Mouse (Mus musculus) midbrain, embryonic 16.5 days (tissue): Measurements from ENCODE around the gene Ints11. TPM values are rescaled to one million over a fixed set of nuclear protein-coding genes. Genes with fewer than 3 reads are reported as not detected.

Source experiments
- ATAC-seq: fragments of 200-750 bp; cut with Nextera tagmentation; 2 replicates; pipeline ENCODE4 v1.8.0; 2017; ENCODE audit warnings: moderate TSS enrichment
- H3K27ac ChIP-seq: fragments of 300-500 bp; sonication (generic); 2 replicates; pipeline ENCODE4 v1.5.1; 2014; ENCODE audit warnings: mild to moderate bottlenecking, low read length, mixed read lengths
- H3K27me3 ChIP-seq: fragments of 300-500 bp; sonication (generic); 2 replicates; pipeline ENCODE4 v1.6.1; 2014; ENCODE audit warnings: low read depth, low read length, mixed read lengths; ENCODE audit not compliant: control insufficient read depth, insufficient read depth
- H3K36me3 ChIP-seq: fragments of 300-500 bp; sonication (generic); 2 replicates; pipeline ENCODE4 v1.6.1; 2014; ENCODE audit warnings: mild to moderate bottlenecking, low read length, moderate library complexity, mixed read lengths; ENCODE audit not compliant: control insufficient read depth, insufficient read depth
- H3K4me1 ChIP-seq: fragments of 300-500 bp; sonication (generic); 2 replicates; pipeline ENCODE4 v1.6.1; 2014; ENCODE audit warnings: mild to moderate bottlenecking, low read length, mixed read lengths; ENCODE audit not compliant: control insufficient read depth, insufficient read depth
- H3K4me2 ChIP-seq: fragments of 300-500 bp; sonication (generic); 2 replicates; pipeline ENCODE4 v1.6.1; 2014; ENCODE audit warnings: mild to moderate bottlenecking, low read length, mixed read lengths
- H3K4me3 ChIP-seq: fragments of 300-500 bp; sonication (generic); 2 replicates; pipeline ENCODE4 v1.5.1; 2014; ENCODE audit warnings: low read depth, mild to moderate bottlenecking, low read length, moderate library complexity, mixed read lengths
- H3K9ac ChIP-seq: fragments of 300-500 bp; sonication (generic); 2 replicates; pipeline ENCODE4 v1.6.1; 2014; ENCODE audit warnings: low read depth, low read length, mixed read lengths
- H3K9me3 ChIP-seq: fragments of 300-500 bp; sonication (generic); replicated peaks from 2 replicates; pipeline ENCODE4 v1.6.1; 2014; ENCODE audit warnings: mild to moderate bottlenecking, low read length, mixed read lengths; ENCODE audit not compliant: control insufficient read depth, poor library complexity, severe bottlenecking
- WGBS: fragments of 180-500 bp; shearing (Covaris S2); extraction: QIAGEN DNeasy Blood & Tissue Kit; methylation state at CpG from one replicate; pipeline ENCODE4 v1.1.7; 2014; 5-methylcytosine and 5-hydroxymethylcytosine counted together
- polyA plus RNA-seq: library from polyadenylated mRNA; unstranded; fragments of >200 nt; fragmentation: Nextera tagmentation; extraction: Ambion mirVana; gene quantifications from 2 replicates; pipeline ENCODE4 v1.2.1, GENCODE M21; 2015

The Ints11 gene
- polyA plus RNA-seq, 1 experiment from 2014 or later: 78.7 TPM

- 0 out of 2 replicates have a peak, but pooled peaks have one; percentile 13 for ATAC-seq
- Histone ChIP-seq H3K4me3 (no peak overlapping the region), H3K9me3 (no peaks in the 10 kb centered on the region), H3K27ac (0 out of 2 replicates have a peak overlapping the region, but pooled peaks have one; percentile 10), H3K27me3 (no peaks in the 10 kb centered on the region), H3K36me3 (no peaks in the 10 kb centered on the region), H3K9ac (no peak overlapping the region), H3K4me1 (peaks cover 17% of the 10 kb centered on the region), H3K4me2 (no peak overlapping the region)
- 32% methylated on average over 2 of the region's 2 CpGs for WGBS
Observed at GRCm38 (mm10) chr4:155833836-155834235, 35.5 kb upstream of the Ints11 start.

GRCm38 (mm10) chr4:155837404-155838010 is 31.8 kb upstream of the Ints11 start:
- 80% methylated on average over 11 of the region's 11 CpGs for WGBS
- no peak overlapping the region for H3K27ac ChIP-seq
- peaks cover 14% of the 10 kb centered on the region for H3K27me3 ChIP-seq
- no peaks in the 10 kb centered on the region for H3K36me3 ChIP-seq
- no peak overlapping the region for H3K9ac ChIP-seq
- no peak overlapping the region for H3K4me3 ChIP-seq
- H3K4me1 ChIP-seq: peaks cover 19% of the 10 kb centered on the region
- no peak for ATAC-seq
- no peaks in the 10 kb centered on the region for H3K9me3 ChIP-seq
- no peak overlapping the region for H3K4me2 ChIP-seq

- no peak overlapping the region for H3K27ac ChIP-seq
- 65% methylated on average over 8 of the region's 8 CpGs for WGBS
Observed at GRCm38 (mm10) chr4:155838187-155839153, 30.9 kb upstream of the Ints11 start.

GRCm38 (mm10) chr4:155839483-155839910 is 29.8 kb upstream of the Ints11 start, which contains the start of gene Mxra8:
Gene Mxra8 (plus strand): TSS chr4:155839680.
- Histone ChIP-seq H3K9me3 (no peaks in the 10 kb centered on the region), H3K4me2 (peak within 1 kb of the TSS; percentile 53), H3K27me3 (peaks cover 14% of the 10 kb centered on the region), H3K4me3 (peak within 1 kb of the TSS; percentile 3; the same call in 1 of the 2 replicates), H3K4me1 (peaks cover 7% of the 10 kb centered on the region), H3K27ac (peak within 1 kb of the TSS; percentile 31; the same call in 1 of the 2 replicates), H3K36me3 (no peaks in the 10 kb centered on the region), H3K9ac (no peak within 1 kb of the TSS)
- ATAC-seq: peak; percentile 74; the same call in 1 of the 2 replicates
- WGBS: 4% methylated on average over 16 of the region's 16 CpGs

More at GRCm38 (mm10) chr4:155838187-155839153, 30.9 kb upstream of the Ints11 start:
- peaks cover 12% of the 10 kb centered on the region for H3K4me1 ChIP-seq
- ATAC-seq: no peak
- no peaks in the 10 kb centered on the region for H3K36me3 ChIP-seq
- H3K4me2 ChIP-seq: no peak overlapping the region
- peaks cover 14% of the 10 kb centered on the region for H3K27me3 ChIP-seq
- no peak overlapping the region for H3K9ac ChIP-seq
- no peak overlapping the region for H3K4me3 ChIP-seq
- no peaks in the 10 kb centered on the region for H3K9me3 ChIP-seq

DNA sequence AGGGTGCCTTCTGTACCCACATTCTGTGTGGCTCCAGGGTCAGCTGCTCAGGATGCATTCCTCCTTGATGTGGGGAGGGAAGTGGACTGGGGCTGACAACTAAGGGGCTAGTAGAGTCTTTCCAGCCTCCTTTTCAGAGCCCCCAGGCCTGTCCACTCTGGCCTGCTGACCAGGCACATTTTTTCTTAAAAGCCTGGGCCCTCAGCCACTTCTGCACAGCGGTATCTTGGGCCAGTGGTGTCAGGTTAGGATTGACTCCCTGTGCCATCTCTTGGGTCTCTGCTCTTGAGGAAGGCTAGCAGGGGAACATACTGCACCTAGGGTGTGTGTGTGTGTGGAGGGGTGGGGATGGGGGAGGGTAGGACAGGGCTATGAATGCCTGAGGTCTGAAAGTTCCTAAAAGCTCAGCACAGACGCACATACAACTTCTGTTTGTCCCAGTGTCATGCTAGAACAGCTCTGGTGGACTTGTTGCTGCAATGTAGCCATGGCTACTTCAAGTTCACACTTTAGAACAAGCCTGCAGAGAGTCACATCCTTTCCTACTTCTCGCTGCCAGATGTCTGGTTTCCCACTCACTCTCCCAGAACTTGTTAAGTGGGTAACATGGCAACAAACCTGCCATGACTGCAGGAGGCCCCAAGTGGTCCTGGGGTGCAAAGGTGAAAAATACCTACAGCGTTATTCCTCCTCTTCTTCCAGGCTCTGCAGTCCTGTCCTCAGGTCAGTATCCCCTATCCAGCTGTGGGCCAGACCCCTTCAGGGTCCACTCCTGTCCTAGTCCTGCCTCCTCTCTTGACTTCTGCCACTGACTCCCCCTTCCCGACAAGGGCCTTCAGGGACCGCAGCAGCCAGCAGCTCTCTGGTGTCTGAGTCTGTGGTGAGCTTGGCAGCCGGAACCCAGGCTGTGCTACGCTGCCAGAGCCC is 29.0 kb upstream of the Ints11 start:
- Histone ChIP-seq H3K36me3 (no peaks in the 10 kb centered on the region), H3K4me3 (peak overlapping the region; percentile 27), H3K4me2 (peak overlapping the region; percentile 53), H3K27ac (peak overlapping the region; percentile 31; the same call in 1 of the 2 replicates), H3K4me1 (peaks cover 7% of the 10 kb centered on the region), H3K9me3 (no peaks in the 10 kb centered on the region), H3K27me3 (peaks cover 14% of the 10 kb centered on the region), H3K9ac (peak overlapping the region; percentile 49)
- ATAC-seq: no peak
- WGBS: 7% methylated on average over 8 of the region's 8 CpGs

GRCm38 (mm10) chr4:155841003-155841454 is 28.3 kb upstream of the Ints11 start:
- Histone ChIP-seq H3K4me1 (peaks cover 7% of the 10 kb centered on the region), H3K4me3 (peak overlapping the region; percentile 27), H3K36me3 (no peaks in the 10 kb centered on the region), H3K27ac (no peak overlapping the region), H3K9me3 (no peaks in the 10 kb centered on the region), H3K9ac (peak overlapping the region; percentile 49), H3K27me3 (peaks cover 14% of the 10 kb centered on the region), H3K4me2 (peak overlapping the region; percentile 53)
- ATAC-seq: peak; percentile 47
- under 1% methylated on average over 32 of the region's 32 CpGs for WGBS

DNA sequence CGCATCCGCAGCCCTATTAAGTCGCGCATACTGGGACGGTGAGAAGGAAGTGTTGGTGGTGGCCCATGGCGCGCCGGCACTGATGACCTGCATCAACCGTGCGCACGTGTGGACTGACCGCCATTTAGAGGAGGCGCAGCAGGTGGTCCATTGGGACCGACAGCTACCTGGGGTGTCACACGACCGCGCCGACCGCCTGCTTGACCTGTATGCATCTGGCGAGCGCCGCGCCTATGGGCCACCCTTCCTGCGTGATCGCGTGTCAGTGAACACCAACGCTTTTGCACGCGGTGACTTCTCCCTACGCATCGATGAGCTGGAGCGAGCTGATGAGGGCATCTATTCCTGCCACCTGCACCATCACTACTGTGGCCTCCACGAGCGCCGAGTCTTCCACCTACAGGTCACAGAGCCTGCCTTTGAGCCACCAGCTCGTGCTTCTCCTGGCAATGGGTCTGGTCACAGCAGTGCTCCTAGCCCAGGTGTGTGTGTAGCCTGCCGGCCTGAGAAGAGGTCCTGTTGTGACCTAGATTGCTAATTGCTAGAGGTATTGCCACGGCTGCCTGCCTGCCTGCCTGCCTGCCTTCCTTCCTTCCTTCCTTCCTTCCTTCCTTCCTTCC is 27.6 kb upstream of the Ints11 start:
- no peaks in the 10 kb centered on the region for H3K9me3 ChIP-seq
- peak overlapping the region; percentile 53; the same call in 1 of the 2 replicates for H3K4me2 ChIP-seq
- H3K9ac ChIP-seq: no peak overlapping the region
- no peaks in the 10 kb centered on the region for H3K36me3 ChIP-seq
- H3K27me3 ChIP-seq: peaks cover 14% of the 10 kb centered on the region
- no peak overlapping the region for H3K27ac ChIP-seq
- ATAC-seq: no peak
- H3K4me1 ChIP-seq: peaks cover 12% of the 10 kb centered on the region
- WGBS: 39% methylated on average over 38 of the region's 38 CpGs
- H3K4me3 ChIP-seq: no peak overlapping the region

- no peak overlapping the region for H3K9ac ChIP-seq
- no peak for ATAC-seq
- no peak overlapping the region for H3K4me2 ChIP-seq
- peaks cover 14% of the 10 kb centered on the region for H3K27me3 ChIP-seq
- H3K27ac ChIP-seq: no peak overlapping the region
- WGBS: 87% methylated on average over 5 of the region's 5 CpGs
- H3K36me3 ChIP-seq: no peaks in the 10 kb centered on the region
- peaks cover 15% of the 10 kb centered on the region for H3K4me1 ChIP-seq
- no peak overlapping the region for H3K4me3 ChIP-seq
- no peaks in the 10 kb centered on the region for H3K9me3 ChIP-seq
Observed at GRCm38 (mm10) chr4:155843231-155843630, 26.1 kb upstream of the Ints11 start.
